8 mouse cellular contexts compared by ENCODE assay signal in genomic region chr14:8080718-8081117, GRCm38 (mm10). TPM values are rescaled to one million over a fixed set of nuclear protein-coding genes. Genes with fewer than 3 reads are reported as not detected.
DNase-seq lines count a peak whose midpoint lies in the region; ATAC-seq and TF ChIP-seq lines count a peak whose summit lies in the region.

No protein-coding gene starts in this region.

- H3K9ac ChIP-seq in embryonic facial prominence, embryonic 13.5 days, result peak overlapping the region; percentile 91
- H3K9ac ChIP-seq in hindbrain, postnatal 0 days (replicated peaks; ENCODE audit: low read length), result peak overlapping the region; percentile 79
- H3K9ac ChIP-seq in lung, embryonic 15.5 days, result peak overlapping the region; percentile 71
- peak overlapping the region; percentile 81 for H3K9ac ChIP-seq in stomach, embryonic 14.5 days (replicated peaks; ENCODE audit: low read depth, low read length)

- peak overlapping the region; percentile 96 for H3K27ac ChIP-seq in embryonic facial prominence, embryonic 13.5 days
- peak overlapping the region; percentile 88 for H3K27ac ChIP-seq in hindbrain, postnatal 0 days
- H3K27ac ChIP-seq in lung, embryonic 15.5 days, result peak overlapping the region; percentile 98
- peak overlapping the region; percentile 95 for H3K27ac ChIP-seq in stomach, embryonic 14.5 days (ENCODE audit: low read length)

- H3K27me3 ChIP-seq in embryonic facial prominence, embryonic 13.5 days, result no peaks in the 10 kb centered on the region
- H3K27me3 ChIP-seq in hindbrain, postnatal 0 days (ENCODE audit: insufficient read depth, low read length), result no peaks in the 10 kb centered on the region
- H3K27me3 ChIP-seq in lung, embryonic 15.5 days, result no peaks in the 10 kb centered on the region
- no peaks in the 10 kb centered on the region for H3K27me3 ChIP-seq in stomach, embryonic 14.5 days (ENCODE audit: control insufficient read depth, insufficient read depth, low read length)

- peaks cover 19% of the 10 kb centered on the region for H3K36me3 ChIP-seq in embryonic facial prominence, embryonic 13.5 days
- H3K36me3 ChIP-seq in hindbrain, postnatal 0 days (ENCODE audit: insufficient read depth, low read length), result no peaks in the 10 kb centered on the region; the same call in 1 of the 2 replicates
- H3K36me3 ChIP-seq in lung, embryonic 15.5 days, result peaks cover 21% of the 10 kb centered on the region
- peaks cover 13% of the 10 kb centered on the region; the same call in 1 of the 2 replicates for H3K36me3 ChIP-seq in stomach, embryonic 14.5 days (ENCODE audit: control insufficient read depth, insufficient read depth, low read length)

- no peaks in the 10 kb centered on the region for H3K9me3 ChIP-seq in embryonic facial prominence, embryonic 13.5 days
- no peaks in the 10 kb centered on the region for H3K9me3 ChIP-seq in hindbrain, postnatal 0 days (ENCODE audit: low read length)
- no peaks in the 10 kb centered on the region for H3K9me3 ChIP-seq in lung, embryonic 15.5 days
- no peaks in the 10 kb centered on the region for H3K9me3 ChIP-seq in stomach, embryonic 14.5 days (ENCODE audit: control insufficient read depth, low read depth, low read length)

- no peak for TF ChIP-seq CTCF in hindbrain, postnatal 0 days (IDR thresholded peaks at IDR 0.05; ENCODE audit: low read depth)

- peak overlapping the region; percentile 92 for H3K4me2 ChIP-seq in embryonic facial prominence, embryonic 13.5 days
- peak overlapping the region; percentile 66 for H3K4me2 ChIP-seq in hindbrain, postnatal 0 days (ENCODE audit: low read depth, low read length)
- H3K4me2 ChIP-seq in lung, embryonic 15.5 days, result peak overlapping the region; percentile 77
- peak overlapping the region; percentile 95 for H3K4me2 ChIP-seq in stomach, embryonic 14.5 days (replicated peaks; ENCODE audit: low read depth, low read length)

- WGBS in embryonic facial prominence, embryonic 13.5 days, result 2% methylated on average over 11 of the region's 11 CpGs
- WGBS in hindbrain, postnatal 0 days, result 3% methylated on average over 11 of the region's 11 CpGs
- under 1% methylated on average over 11 of the region's 11 CpGs for WGBS in lung, embryonic 15.5 days
- WGBS in stomach, embryonic 14.5 days, result 2% methylated on average over 11 of the region's 11 CpGs

- peak; percentile 56 for DNase-seq in adrenal gland, postnatal 14 days
- DNase-seq in adrenal gland, postnatal 4 days (ENCODE audit: low spot score in 2 of 2), result no peak
- no peak for DNase-seq in hindbrain, postnatal 0 days (ENCODE audit: low spot score)
- no peak for DNase-seq in Muller cell, postnatal 12 days (ENCODE audit: inconsistent ontology term)

- H3K4me3 ChIP-seq in embryonic facial prominence, embryonic 13.5 days, result peak overlapping the region; percentile 73
- H3K4me3 ChIP-seq in hindbrain, postnatal 0 days (ENCODE audit: low read length), result peak overlapping the region; percentile 64
- peak overlapping the region; percentile 70 for H3K4me3 ChIP-seq in lung, embryonic 15.5 days
- H3K4me3 ChIP-seq in stomach, embryonic 14.5 days (ENCODE audit: low read depth, low read length), result peak overlapping the region; percentile 70

- H3K4me1 ChIP-seq in embryonic facial prominence, embryonic 13.5 days, result peaks cover 22% of the 10 kb centered on the region
- H3K4me1 ChIP-seq in hindbrain, postnatal 0 days (ENCODE audit: insufficient read depth, low read length), result 0 out of 2 replicates have a peak, but pooled peaks cover 3% of the 10 kb centered on the region
- peaks cover 14% of the 10 kb centered on the region for H3K4me1 ChIP-seq in lung, embryonic 15.5 days
- H3K4me1 ChIP-seq in stomach, embryonic 14.5 days (ENCODE audit: control insufficient read depth, insufficient read depth, low read length), result 0 out of 2 replicates have a peak, but pooled peaks cover 8% of the 10 kb centered on the region

- peak; percentile 13 for ATAC-seq in CD4-positive, CD25-positive, alpha-beta regulatory T cell, adult 4 months
- peak; percentile 34; the same call in 1 of the 2 replicates for ATAC-seq in embryonic facial prominence, embryonic 13.5 days (ENCODE audit: insufficient number of reproducible peaks, insufficient read depth, low FRiP score, low TSS enrichment, low read depth)
- ATAC-seq in hindbrain, postnatal 0 days, result peak; percentile 60
- peak; percentile 53 for ATAC-seq in lung, embryonic 15.5 days (ENCODE audit: borderline replicate concordance, extremely low read depth, low FRiP score, low TSS enrichment)
- ATAC-seq in stomach, embryonic 14.5 days (ENCODE audit: insufficient number of reproducible peaks, insufficient read depth, low FRiP score, low read depth), result no peak

RNA-seq across cellular contexts. Expression of gene Rpp14, which starts 0.6 kb away (rescaled TPM):
- 35.8 and 37.1 TPM in 2 replicates for total RNA-seq in adrenal gland, postnatal 14 days (2021)
- total RNA-seq in adrenal gland, postnatal 4 days (2021), result 10 to 100 TPM; 25.8 to 37.4 TPM
- polyA plus RNA-seq in CD4-positive, CD25-positive, alpha-beta regulatory T cell, adult 4 months (2017; shearing (Covaris generic)), result 10 to 100 TPM; 36.6 to 42.7 TPM
- polyA plus RNA-seq in embryonic facial prominence, embryonic 13.5 days (2015; fragmentation: Nextera tagmentation; extraction: Ambion mirVana), result 59.5 and 64.3 TPM in 2 replicates
- total RNA-seq in hindbrain, postnatal 0 days (2014; rRNA removed), result 16.1 and 18.9 TPM in 2 replicates
- 36.2 and 45.3 TPM in 2 replicates for polyA plus RNA-seq in hindbrain, postnatal 0 days (2015; fragmentation: Nextera tagmentation; extraction: Ambion mirVana)
- 44.8 and 50.6 TPM in 2 replicates for polyA plus RNA-seq in lung, embryonic 15.5 days (2015; fragmentation: Nextera tagmentation; extraction: Ambion mirVana)
- polyA plus RNA-seq in stomach, embryonic 14.5 days (2014; fragmentation: Nextera tagmentation; extraction: Ambion mirVana), result 57.4 and 65.0 TPM in 2 replicates

RNA-seq across cellular contexts. Expression of gene Pxk, which starts 17.3 kb away (rescaled TPM):
- 54.8 and 61.4 TPM in 2 replicates for total RNA-seq in adrenal gland, postnatal 14 days (2021)
- total RNA-seq in adrenal gland, postnatal 4 days (2021), result 10 to 100 TPM; 33.2 to 37.1 TPM
- 10 to 100 TPM; 29.4 to 38.5 TPM for polyA plus RNA-seq in CD4-positive, CD25-positive, alpha-beta regulatory T cell, adult 4 months (2017; shearing (Covaris generic))
- polyA plus RNA-seq in embryonic facial prominence, embryonic 13.5 days (2015; fragmentation: Nextera tagmentation; extraction: Ambion mirVana), result 34.3 and 39.0 TPM in 2 replicates
- 24.5 and 36.3 TPM in 2 replicates for total RNA-seq in hindbrain, postnatal 0 days (2014; rRNA removed)
- 55.5 and 57.4 TPM in 2 replicates for polyA plus RNA-seq in hindbrain, postnatal 0 days (2015; fragmentation: Nextera tagmentation; extraction: Ambion mirVana)
- polyA plus RNA-seq in lung, embryonic 15.5 days (2015; fragmentation: Nextera tagmentation; extraction: Ambion mirVana), result 33.8 and 37.4 TPM in 2 replicates
- 42.8 and 47.2 TPM in 2 replicates for polyA plus RNA-seq in stomach, embryonic 14.5 days (2014; fragmentation: Nextera tagmentation; extraction: Ambion mirVana)
